Mouse (Mus musculus) granulocyte monocyte progenitor cell, adult 5-6 weeks (primary cell): ENCODE measurements around the gene Dmpk. TPM values are rescaled to one million over a fixed set of nuclear protein-coding genes. Genes with fewer than 3 reads are reported as not detected.

Experiments
- ATAC-seq: replicated peaks from 2 replicates; pipeline ENCODE4 v1.8.0; 2016; ENCODE audit warnings: mild to moderate bottlenecking, moderate TSS enrichment, inconsistent platforms; ENCODE audit not compliant: poor library complexity, severe bottlenecking
- total RNA-seq, 2 experiments: library from RNA; stranded (forward) in 1 of 2; stranded (reverse) in 1 of 2; fragments of 200-712, 200-1000 nt in 1 of 2; fragments of >200 nt in 1 of 2; fragmentation: Nextera tagmentation in 1 of 2; gene quantifications; 2 replicates each; pipeline ENCODE4 v1.2.3; 2014 to 2017

The Dmpk gene
- total RNA-seq, 2 experiments from 2014 or later, result 0.32 to 1.0 TPM

DNA sequence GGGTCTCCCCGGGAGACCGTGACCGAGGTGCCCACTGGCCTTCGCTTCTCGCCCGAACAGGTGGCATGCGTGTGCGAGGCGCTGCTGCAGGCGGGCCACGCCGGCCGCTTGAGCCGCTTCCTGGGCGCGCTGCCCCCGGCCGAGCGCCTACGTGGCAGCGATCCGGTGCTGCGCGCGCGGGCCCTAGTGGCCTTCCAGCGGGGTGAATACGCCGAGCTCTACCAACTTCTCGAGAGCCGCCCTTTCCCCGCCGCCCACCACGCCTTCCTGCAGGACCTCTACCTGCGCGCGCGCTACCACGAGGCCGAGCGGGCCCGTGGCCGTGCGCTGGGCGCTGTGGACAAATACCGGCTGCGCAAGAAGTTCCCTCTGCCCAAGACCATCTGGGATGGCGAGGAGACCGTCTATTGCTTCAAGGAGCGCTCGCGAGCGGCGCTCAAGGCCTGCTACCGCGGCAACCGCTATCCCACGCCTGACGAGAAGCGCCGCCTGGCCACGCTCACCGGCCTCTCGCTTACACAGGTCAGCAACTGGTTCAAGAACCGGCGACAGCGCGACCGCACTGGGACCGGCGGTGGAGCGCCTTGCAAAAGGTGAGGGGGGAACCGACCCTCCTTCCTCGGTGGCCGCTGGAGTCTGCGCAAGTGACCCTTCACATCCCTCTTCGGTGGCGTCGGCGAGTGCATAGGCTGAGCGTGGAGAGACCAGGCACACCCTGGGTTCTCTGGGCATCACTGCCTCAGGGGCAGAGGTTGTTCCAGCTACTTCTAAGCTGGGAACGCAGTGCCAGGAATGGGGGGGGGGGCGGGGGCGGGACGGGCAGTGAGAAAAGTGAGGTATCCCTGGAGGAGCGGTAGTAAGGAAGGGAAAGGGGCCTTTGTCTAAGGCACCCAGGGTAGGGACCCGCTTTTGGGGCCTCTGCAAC is 11.4 kb downstream of the Dmpk start:
- peak; percentile 8 for ATAC-seq

DNA sequence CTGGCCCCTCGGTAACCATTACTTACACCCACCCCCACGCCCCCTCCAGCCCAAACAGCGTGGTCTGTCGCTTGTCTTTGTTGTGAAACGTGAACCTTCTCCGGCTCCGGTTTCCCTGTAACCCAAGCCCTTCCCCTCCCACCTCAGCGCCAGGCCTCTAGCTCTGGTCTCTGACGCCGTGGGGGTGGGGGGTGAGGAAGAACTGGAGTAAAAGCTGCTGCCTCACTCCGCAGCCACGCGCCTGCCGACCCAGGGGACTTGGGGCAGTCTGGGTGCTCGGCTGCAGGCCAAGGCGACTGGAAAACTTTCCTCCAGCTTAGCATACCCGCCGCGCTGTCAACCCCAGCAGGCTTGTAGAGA is 12.1 kb downstream of the Dmpk start:
- ATAC-seq, result peak; percentile 28; the same call in 1 of the 2 replicates

DNA sequence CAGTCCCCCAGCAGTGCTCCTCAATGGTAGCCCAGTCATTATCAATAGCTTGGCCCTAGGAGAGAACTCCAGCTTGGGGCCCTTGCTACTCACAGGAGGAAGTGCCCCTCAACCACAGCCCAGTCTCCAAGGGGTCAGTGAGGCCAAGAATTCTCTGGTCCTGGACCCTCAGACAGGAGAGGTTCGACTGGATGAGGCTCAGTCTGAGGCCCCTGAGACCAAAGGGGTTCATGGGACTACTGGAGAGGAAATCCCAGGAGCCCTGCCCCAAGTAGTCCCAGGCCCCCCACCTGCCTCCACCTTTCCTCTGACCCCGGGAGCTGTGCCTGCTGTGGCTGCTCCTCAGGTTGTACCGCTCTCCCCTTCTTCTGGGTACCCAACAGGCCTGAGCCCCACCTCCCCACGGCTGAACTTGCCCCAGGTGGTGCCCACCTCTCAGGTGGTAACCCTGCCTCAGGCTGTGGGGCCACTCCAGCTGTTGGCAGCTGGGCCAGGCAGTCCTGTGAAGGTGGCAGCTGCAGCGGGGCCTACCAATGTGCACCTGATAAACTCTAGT is 12.8 kb downstream of the Dmpk start:
- no peak for ATAC-seq

DNA sequence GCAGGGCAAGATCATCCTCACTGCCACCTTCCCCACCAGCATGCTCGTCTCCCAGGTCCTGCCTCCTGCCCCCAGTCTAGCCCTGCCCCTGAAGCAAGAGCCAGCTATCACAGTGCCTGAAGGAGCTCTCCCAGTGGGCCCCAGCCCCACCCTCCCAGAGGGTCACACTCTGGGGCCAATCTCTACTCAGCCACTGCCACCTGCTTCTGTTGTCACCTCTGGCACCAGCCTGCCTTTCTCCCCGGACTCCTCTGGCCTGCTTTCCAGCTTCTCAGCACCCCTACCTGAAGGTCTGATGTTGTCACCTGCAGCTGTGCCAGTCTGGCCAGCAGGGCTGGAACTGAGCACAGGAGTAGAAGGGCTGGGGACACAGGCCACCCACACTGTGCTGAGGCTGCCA is 13.6 kb downstream of the Dmpk start:
- ATAC-seq, result no peak

DNA sequence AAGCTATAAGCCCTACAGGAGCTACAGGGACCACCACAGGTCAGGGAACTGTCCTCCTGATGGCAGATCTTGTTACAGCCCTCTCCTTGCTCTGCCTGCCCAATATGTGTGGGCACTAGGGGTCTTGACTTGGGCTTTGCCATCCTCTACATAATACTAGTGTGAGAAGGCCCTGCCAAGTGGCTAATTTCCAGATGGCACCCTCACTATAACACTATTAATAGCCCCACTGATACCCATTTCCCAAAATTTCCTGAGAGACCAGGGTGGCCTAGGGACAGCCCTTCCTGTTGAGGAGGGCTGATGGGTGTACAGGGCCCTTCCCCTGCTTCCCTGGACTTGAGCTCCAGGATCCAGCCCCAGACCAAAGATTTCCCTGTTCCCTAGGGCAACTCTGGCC is 14.2 kb downstream of the Dmpk start:
- ATAC-seq, result no peak

DNA sequence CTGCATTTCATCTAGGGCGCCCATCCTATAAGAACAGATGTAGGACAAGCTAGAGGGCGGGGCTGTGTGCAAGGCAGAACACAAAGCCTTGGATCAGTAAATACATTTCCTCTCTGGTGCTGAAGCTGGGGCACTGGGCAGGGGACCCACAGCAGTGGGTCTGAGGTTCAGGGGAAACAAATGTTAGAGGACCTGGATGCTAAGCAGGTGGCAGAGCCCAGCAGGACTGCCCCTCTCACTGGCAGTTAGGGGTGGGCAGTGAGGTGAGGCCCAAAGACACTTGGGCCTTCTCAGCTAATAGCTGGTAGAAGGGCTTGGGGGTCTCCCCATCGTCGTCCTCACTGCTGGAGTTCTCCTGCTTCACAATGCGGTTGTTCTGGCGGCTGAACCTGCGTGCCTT is 15.2 kb downstream of the Dmpk start:
- no peak for ATAC-seq

DNA sequence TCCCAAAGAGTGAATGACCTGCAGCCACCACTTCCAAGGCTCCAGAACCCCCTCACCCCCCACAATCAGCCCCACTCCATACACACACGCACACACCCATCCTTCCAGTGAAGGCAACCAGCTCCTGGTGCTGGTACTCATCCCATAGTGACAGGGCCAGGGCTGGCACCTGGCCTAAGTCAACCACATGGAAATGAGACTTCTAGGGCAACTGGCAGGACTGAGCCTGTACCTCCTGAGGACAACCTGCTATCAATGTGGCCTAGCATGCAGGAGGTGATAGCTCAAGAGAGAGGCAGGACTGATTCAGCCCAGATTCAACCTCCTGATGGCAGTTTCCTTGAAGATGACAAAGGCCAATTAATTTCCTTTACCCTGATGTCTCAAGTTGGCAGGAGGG is 16.6 kb downstream of the Dmpk start:
- no peak for ATAC-seq

DNA sequence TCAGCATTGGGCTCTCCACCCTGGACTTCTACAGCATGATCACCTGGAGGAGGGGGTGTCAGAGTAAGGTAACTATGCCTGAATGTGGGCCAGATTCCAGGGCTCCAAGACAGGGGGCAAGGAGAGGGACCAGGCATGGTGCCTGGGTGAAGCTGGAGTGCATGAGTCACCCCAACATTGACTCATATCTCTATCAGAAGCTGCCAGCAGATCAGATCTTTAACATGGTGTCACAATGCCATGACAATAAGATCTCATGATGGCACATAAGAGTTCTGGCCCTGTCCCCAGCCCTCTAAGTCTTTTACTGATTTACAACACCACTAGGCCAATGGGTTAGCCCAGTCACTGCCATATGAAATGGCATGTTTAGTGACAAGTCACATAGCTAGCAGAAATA is 20.1 kb downstream of the Dmpk start:
- ATAC-seq, result peak; percentile 40; the same call in 1 of the 2 replicates

DNA sequence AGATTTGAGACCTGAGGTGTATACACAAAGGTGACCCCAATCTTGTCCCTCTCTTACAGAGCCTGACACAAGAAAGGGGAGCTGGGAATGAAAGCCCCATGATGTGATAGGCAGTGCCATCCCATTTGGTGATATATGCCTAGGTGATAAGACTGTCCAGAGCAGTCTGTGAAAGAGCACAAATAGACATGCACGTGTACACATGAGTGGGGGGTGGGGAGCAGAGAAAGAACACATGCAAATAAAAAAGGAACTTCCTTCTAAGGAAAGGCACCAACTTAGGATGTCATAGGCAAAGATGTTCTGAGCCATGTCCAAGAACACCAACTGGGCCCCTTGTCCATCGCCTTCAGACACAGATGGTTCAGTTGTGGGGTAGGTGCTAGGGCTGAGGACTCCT is 20.8 kb downstream of the Dmpk start:
- ATAC-seq, result no peak

DNA sequence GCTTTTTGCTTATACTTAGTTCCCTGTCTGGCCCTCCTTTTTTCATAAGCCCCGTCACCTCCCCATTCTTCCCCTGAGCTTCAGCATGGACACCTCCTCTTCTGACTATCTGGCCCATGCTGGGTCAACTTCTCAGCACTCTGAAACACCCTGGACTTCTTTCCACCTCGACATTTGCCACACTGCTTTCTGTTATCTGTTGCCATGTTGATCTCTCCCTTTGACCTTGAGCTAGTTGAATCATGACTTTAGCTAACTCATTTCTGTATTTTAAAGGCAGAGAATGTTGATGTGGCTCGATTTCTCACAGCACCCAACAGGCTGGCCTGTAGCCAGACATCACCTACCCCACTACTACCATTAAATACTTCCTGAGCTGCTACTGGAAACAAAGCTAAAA is 23.8 kb downstream of the Dmpk start:
- ATAC-seq, result no peak

DNA sequence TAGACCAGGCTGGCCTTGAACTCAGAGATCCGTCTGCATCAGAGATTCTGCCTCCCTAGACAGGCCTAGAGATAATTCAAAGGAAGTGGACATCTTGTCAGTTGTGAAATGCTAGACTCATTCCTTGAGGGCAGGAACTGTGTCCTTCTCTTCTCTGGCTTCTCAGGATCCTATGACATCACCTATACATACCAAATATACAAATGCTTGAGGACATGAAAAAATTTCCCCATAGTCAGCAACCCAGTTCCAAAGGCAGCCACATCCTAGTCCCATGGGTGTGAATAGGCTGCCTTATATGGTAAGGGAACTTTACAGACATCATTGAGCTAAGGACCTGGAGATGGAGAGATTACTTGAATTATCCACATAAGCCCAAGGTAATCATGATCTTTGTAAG is 25.9 kb downstream of the Dmpk start:
- no peak; the same call in 1 of the 2 replicates for ATAC-seq

DNA sequence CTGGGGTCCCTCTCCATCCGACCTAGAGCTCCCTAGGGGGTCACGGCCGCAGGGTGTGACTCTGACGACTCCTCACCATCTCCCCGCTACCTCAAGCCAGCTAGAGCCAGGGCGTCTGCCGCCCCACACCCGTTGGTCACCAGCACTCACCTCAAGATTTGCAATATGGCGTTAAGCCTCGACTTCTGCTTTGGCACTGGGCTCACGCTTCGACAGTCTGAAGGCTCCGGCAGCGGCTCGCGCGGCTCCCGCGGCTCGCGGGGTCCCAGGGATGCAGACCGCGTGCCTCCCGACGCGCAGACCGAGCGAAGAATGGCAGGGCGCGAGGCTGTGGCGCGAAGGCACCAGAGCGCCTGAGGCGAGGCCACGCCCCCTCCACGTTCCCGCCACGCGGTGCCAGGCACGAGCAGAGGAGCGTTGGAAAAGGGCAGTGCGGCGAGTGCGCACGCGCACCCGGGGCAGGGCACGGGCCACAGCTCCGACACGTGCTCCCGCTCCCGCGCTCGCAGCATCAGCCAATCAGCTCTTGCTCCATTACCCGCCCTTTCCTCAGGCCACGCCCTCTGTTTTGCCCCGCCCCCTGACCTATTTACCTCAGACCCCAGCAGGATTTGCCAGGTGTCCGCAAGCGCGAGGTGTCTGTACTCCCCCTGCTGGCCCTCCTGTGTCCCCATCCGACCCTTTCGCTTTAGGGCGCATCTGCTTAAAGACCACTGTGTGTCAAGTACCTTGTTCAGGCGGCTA is 34.6 kb downstream of the Dmpk start, which contains the start of gene Gm4969:
Gm4969 (minus strand) TSS at position 341 of the 744 bp plus-strand sequence.
- peak; percentile 21 for ATAC-seq

DNA sequence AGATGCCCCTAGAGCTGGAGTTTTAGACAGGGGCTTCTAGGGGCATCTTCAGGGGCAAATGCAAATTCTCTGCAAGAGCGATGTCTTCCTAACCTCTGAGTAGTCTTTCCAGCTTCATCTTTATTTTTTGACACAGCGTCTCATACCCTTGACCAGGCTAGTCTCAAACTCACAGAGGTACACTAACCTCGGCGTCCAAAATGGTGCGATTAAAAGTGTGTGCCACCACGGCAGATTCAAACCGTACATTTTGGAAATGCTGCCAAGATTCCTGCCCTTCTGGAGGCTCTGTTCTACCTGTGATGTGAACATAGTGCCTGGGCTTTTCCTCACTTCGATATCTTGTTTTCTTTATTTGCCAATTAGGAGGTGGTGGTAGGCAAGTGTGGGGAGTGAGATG is 35.4 kb downstream of the Dmpk start:
- no peak for ATAC-seq

DNA sequence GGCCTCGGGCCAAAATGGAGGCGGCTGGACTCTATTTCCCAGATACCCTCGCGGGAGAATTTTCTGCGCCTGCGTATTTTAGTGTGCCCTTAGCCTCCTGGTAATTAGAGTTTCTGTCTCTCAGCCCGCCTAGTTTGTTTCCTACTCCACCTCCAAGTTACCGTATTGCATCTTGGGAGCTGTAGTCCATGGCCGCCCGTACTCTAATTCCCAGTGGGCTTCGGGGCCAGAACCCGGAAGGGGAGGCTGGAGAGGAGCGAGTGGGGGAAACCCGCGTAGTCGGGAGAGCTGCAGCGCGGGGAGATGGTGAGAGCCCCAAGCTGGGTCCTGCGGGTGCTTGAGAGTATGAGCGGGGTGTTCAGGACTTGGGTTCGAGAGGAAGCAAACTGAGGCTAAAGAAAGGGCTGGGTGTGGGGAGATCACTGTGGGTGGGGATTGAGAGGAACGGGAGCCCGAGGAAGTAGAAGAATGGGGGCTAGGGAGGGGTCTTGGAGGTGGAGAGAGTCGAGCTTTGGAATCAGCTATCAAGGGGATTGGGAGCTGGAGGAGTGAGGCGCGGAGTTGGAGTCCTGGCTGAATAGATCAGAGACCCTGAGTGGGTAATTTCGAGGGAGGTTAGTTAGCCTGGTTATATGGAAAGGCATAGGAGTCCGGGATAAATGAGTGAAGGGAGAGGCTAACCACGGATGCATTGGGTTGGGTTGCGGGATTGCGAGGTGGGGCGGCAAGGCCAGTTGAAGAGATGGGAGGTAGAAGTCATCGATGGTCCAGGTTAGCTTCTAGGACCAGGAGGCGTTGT is 36.2 kb downstream of the Dmpk start, which contains the start of gene Fbxo46:
Fbxo46 (plus strand) TSS at position 229 of the 799 bp plus-strand sequence.
- peak; percentile 99 for ATAC-seq

DNA sequence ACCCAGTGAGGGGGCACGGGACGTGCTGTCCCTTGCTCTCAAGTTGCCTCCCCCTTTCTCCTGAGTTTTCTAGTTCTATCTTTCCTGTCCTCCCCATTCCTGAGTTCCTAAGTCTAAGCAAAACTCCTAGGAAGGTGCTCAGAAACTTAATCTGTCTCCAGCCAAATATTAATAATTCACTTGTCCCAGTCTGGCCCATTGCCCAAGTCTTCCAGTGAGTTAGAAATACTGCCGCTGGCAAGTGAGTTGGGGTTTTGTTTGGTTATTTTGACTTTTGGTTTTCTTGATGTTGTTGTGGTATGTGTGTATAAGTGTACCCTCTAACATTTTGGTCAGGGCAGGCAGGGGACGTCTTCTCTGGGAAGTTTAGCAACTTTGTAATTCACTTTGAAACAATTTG is 38.0 kb downstream of the Dmpk start:
- ATAC-seq, result no peak

DNA sequence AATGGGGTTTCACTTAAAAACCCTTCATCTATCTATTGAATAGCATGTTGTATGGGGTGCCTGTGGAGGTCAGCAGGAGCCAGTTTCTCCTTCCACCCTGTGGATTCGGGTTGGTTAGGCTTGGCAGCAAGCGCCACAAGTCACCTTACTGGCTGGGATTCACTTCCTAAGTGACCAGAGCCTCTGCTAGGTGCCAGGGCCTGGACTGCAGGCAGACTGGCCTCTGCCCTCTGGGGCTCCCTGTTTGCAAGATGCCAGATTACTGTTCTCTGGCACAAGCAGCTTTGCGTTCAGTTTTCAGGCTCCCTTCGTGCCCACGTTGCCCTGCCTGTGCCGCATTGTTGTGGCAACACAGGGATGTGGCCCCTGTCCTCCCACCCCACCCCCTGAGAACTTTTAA is 41.1 kb downstream of the Dmpk start:
- no peak for ATAC-seq

DNA sequence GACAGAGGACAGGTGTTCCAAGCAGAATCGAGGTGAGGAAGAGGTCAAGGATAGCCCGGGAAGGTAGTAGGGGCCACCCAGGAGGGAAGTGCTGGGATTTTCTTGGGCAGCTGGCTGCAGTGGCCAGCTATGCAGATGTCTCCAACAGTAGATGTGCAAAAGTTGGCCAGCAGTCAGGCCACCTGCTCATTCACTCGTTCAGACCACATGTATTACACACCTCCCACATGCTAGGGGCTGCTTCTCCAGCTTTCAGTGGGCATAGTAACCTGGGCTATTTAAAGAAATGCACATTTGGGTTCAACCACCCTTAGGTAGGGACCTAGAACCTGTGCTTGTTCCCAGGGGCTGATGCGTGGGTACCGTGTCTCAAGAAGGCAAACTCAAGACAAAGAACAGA is 44.1 kb downstream of the Dmpk start:
- no peak for ATAC-seq

DNA sequence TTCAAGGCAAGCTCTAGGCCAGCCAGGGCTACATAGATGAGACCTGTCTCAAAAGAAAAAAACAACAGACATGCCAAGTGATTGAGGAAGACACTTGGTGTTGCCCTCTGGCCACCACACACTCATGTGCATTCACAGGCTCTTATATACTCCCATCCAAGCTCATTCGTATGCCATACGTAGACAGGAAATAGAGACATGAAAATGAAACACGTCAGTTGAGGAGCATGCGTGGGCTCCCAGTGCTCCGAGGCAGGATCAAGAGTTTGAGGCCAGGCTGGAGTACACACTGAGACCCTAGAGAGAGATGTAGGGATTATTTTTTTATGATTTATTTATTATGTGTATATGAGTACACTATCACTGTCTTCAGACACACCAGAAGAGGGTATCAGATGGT is 45.7 kb downstream of the Dmpk start:
- ATAC-seq, result no peak

DNA sequence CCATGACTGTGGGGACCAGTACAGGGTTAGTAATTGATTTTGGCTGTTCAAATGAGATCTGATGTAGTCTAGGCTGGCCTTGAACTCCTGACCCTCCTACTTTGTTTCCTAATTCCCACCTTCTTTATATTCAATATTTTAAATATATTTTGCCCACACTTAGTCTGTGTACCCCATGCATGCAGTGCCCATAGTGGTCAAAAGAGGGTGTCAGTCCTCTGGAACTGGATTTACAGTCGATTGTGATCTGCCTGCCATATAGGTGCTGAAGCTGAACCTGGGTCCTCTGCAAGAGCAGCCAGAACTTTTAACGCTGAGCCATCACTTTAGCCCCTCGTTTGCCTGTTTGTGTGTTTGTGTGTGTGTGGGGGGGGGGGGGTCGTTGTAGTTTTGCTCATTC is 47.0 kb downstream of the Dmpk start:
- peak; percentile 15; the same call in 1 of the 2 replicates for ATAC-seq

DNA sequence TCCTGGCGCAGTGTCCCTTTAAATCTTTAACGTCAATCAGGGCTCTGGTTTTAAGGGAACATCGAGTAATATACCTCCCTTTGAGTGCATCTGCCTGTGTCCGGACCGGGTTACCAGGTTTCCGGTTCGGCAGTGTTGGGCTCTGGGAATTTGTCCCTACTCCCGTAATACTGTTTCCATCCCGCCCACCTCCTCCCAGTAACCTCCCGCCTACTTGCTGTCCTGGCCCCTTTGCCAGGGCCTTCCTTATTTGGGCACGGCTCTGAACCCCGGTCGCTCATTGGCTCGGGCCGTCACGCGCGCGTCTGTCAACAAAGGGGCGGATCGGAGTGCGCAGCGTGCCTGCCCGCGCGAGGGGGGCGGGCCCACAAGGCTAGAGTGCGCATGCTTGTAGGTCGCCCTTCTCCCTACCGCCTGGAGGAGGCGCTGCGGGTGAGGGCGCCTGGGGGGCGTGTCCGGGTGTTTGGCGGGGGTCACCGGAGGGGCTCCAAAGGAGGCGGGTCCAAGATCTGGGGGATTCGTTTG is 47.7 kb downstream of the Dmpk start:
- ATAC-seq, result peak; percentile 98
